Mouse (Mus musculus) embryo, embryonic 10 days (tissue): ENCODE data around the gene Prkg1.
"Not testable (repeated sequence)": the region's sequence is repeated elsewhere in the genome, so short reads cannot be mapped to it uniquely, and the experiment has no call there.

ENCODE experiments used
- DNase-seq: peaks from one replicate; pipeline ENCODE4 v3.0.0-alpha.2; 2015; ENCODE audit warnings: low spot score

Prkg1 gene

GRCm38 (mm10) chr19:31284581-31284980, 480.3 kb downstream of the Prkg1 start:
- DNase-seq: no peak

GRCm38 (mm10) chr19:31284126-31284525, 480.7 kb downstream of the Prkg1 start:
- DNase-seq: no peak

DNA sequence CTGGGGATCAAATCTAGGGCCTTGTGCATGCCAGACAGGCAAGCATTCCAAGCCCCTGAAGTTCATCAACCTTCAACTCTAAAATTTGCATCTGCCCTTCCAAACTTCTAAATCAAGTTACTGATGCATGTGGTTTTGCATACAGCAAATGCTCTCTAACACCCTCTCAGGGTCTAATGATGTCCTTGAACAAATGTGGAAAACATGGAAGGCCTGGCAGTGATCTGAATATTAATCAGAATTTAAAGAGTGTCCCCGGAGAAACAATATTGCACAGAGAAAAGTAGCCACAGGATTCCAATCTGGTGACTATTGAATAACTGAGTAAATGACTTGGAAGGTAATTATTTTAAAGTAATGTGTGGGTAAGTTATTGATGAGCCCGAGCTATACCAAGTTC, 481.2 kb downstream of the Prkg1 start:
- no peak for DNase-seq

DNA sequence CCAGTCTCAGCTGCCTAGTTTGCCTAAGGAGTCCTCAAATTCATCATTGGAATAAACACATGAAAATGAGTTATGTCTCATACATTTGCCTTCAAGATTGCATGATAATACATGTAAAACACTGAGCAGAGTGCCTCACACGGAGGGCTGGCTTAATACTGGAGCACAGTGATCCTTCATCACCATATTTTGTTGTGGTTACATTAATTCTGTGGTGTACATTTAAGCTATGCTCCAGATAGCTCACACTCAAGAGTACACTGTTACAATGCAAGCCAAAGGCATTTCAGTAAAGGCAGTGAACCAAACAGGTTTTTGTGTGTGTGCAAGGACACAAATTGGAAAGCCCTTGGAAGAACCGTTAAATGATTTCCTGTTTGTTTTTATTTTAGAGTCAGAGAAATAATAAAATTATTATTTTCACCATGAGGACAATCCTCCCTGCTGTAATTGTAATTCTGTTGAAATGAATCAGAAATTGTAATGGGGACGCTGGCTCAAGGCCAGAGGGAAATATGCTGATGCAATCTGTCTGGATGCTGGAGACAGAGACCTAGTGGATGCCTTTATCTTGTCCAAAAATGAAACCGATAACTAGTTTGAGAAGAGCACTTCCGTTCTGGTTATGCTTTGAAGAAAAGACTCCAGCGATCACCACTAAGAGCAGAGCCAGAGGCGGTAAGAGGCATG, 484.9 kb downstream of the Prkg1 start:
- no peak for DNase-seq

- DNase-seq: no peak
Observed at GRCm38 (mm10) chr19:31262438-31262837, 502.4 kb downstream of the Prkg1 start.

DNA sequence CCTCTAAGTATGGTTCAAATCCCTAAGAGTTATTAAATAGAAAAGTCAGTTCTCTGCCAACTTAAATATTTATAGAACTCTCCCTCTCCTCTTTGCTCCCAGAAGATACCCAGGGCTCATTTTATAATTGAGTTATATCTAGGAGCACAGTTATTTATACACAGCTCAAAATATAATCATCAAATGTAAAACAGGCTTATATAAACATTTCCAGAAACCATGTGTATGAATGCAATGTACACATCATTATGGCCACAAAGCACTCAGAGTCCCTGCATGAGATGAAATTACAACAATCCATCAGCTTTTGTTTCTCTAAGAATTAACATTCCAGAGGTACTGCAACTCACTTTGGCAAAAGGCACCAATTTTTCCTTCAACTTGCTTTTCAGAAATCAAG, 504.3 kb downstream of the Prkg1 start:
- no peak for DNase-seq

- no peak for DNase-seq
Observed at GRCm38 (mm10) chr19:31255780-31256179, 509.1 kb downstream of the Prkg1 start.

DNA sequence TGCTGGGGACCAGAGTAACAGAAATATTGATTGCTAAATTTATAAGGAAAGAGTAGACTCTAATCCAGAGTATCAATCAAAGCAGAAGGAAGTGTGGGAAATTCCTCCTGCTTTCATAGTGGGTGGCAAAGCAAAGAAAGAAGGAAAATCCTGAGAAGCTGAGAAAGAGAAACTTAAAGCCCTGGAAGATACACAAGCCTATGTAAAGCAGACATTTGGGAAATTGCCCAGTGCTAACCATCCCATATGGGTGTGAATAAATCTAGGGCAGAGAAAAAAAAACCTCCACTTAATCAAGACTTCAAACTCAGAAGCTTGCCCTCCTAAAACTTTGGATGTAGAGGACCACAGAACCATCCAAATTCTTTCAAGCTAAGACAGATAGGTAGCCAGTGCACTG, 532.4 kb downstream of the Prkg1 start:
- no peak for DNase-seq

- no peak for DNase-seq
Observed at GRCm38 (mm10) chr19:31228385-31228784, 536.4 kb downstream of the Prkg1 start.

- DNase-seq: no peak
Observed at GRCm38 (mm10) chr19:31223457-31223856, 541.4 kb downstream of the Prkg1 start.

- not testable (repeated sequence) for DNase-seq
Observed at GRCm38 (mm10) chr19:31219261-31219660, 545.6 kb downstream of the Prkg1 start.

DNA sequence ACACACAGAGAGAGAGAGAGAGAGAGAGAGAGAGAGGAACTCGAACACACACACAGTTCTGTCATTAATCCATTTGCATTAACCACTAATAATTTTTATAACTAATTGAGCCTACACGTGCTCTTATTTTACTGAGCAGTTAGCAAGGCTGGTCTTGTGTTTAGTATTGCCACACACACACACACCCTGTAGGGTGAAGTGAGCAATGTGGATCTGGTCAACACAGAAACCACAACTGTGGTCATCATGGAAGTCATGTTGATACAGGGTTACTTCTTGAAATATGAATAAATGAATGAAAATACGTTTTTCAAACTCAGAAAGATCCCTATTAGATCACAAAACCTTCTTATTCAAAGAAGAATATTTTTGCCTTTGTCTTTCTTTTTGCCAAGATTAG, 554.0 kb downstream of the Prkg1 start:
- DNase-seq: no peak

DNA sequence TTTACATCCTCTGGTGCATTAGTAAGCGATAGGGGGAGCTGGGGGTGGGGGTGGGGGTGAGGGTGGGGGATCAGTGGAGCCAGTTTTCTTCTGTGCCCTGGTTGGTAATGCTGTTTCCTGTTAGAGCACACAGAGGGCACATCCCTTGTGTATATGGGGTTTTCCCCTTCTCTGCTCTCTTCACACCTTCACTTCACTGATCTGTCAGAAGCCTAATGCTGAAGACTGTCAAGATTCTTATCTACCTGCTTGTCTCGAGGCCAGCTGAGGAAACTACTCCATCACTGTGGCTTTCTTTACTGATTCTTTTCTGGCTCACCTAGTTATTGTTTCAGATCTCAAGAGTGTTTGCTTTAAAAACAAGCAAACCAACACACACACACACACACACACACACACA, 554.4 kb downstream of the Prkg1 start:
- no peak for DNase-seq

DNA sequence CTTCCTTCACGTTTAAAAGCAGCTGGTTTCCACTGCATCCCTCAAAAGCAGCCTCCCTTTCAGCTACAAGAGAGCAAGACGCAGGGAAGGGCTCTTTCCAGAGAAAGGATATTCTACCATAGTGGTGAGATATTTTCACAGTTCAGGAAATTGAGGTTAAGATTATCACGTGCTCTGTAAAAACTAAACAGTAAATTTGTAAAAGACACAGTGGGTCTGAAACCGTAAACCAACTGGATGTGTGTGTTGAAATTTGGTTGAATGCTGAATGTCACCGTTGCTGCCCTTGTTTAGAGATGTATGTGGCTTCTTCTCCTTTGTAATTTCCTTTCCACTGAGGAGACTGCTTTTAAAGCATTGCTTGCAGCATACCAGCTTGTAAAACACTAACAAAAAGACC, 565.2 kb downstream of the Prkg1 start:
- no peak for DNase-seq

DNA sequence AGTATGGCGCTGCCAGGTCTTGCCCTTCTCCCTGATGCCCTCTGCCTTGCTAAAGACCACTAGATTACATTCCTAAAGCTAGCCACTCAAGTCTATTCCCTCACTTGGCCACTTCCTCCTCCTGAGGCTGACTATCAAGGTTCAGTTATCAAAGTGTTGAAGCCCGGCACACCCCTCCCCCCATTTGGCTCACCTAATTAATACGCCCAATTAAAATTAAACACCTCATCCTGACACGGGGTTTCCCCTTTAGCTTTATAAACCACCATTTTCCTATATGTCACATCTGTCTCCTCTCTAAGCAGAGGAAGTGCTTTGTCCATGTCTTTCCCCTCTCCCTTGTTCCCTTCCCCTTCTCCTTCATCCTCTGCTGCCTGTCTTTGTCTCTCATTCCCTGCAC, 566.4 kb downstream of the Prkg1 start:
- DNase-seq: no peak

- DNase-seq: no peak
Observed at GRCm38 (mm10) chr19:31197076-31197475, 567.8 kb downstream of the Prkg1 start.

- DNase-seq: no peak
Observed at GRCm38 (mm10) chr19:31188559-31189218, 576.1 kb downstream of the Prkg1 start.

DNA sequence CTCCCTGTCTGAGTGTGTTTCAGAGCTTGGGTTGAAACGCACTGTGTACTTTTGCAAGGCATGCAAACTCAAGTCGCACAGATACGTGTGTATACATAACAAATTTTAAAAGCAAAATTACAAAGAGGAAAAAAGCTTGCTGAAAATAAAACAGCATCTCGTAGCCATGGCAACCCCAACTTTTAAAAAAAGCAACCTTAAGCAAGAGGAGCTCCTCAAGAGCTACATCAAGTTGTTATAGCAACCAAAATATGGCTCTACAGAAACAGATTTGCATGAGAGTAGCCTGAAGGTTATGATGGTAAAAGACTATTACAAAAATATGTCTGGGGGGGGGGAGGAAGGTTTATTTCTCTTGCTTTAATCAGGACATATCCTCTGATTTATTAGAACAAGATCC, 584.1 kb downstream of the Prkg1 start:
- DNase-seq: no peak

- no peak for DNase-seq
Observed at GRCm38 (mm10) chr19:31177279-31177922, 587.4 kb downstream of the Prkg1 start.

DNA sequence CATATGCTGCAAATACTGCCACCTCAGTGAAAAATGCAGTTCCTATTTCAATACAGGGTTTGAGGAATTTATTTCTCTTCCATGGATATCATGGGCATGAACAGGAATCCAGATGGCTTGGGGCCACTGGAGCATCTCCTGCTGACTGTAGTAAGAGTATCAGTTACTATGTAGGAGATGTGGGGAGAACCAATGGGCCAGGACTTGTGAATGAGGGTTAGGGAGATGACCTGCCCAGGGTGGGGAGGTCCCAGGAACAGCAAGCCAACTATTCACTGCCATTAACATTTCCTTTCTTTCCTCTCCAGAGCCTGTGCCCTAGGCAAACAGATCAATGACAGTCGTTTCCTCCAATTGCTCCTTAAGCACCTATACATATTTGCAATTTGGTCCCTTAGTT, 593.8 kb downstream of the Prkg1 start:
- no peak for DNase-seq

- DNase-seq: no peak
Observed at GRCm38 (mm10) chr19:31158944-31159460, 605.8 kb downstream of the Prkg1 start.

DNA sequence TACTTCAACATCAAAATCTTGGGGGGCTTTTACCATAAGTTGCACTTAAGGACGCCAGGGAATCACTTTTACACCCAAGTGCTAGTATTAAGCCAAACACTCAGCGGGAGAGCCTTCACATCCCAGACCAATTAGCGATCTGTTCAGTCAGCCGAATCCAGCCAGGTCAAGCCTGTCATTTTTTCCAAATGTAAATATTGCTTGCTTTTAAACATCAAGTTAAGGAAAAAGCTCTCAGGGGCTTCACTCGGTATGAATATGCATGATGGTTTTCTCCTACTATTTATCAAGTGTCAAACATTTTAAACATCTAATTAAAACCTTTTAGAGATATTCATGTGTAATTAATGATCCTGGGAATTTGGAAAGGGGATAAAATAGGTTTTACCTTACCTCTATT, 611.4 kb downstream of the Prkg1 start:
- DNase-seq: no peak

DNA sequence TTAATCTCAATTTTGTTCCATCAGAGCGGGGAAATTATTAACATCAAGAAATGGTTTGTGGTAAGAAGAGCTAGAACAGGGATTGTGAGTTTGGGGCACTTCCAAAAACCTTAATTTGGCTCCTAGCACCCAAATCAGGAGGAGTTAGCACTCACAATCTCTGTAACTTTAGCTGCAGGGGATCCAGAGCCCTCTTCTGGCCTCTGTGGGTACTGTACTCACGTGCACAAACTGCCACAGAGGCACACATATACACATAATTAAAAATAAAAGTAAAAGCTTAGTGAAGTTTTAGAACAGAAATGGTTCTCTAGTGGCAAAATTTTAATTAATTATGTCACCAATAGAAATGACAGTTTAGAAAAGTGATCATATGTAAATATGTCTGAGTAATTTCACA, 614.9 kb downstream of the Prkg1 start:
- DNase-seq: no peak
